Mouse (Mus musculus): ENCODE data around the gene Dclk1.

Dclk1 gene

GRCm38 (mm10) chr3:55260139-55260538, 18.0 kb downstream of the Dclk1 start:
- no peak for DNase-seq (ENCODE audit: low spot score in 2 of 2)

DNA sequence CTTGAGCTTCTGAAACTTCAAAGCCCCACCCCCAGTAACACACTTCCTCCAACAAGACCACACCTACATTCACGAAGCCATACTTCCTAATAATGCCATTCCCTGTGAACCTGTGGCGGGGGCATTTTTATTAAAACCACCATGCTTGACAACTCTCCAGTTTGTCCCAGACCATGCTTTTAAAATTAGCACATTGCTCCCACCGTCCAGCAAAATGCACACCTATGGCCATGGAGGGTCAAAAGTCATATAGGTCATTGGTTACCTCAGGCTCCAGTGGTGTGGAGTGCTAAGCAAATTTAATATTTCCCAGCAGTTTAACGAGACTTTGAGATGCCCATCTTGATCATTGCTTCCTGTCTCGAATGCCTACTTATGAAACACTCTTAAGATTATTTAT, 23.9 kb downstream of the Dclk1 start:
- DNase-seq (ENCODE audit: low spot score in 2 of 2) = no peak

- DNase-seq (ENCODE audit: low spot score in 2 of 2) = no peak
Observed at GRCm38 (mm10) chr3:55269802-55270201, 27.6 kb downstream of the Dclk1 start.

- no peak for DNase-seq (ENCODE audit: low spot score in 2 of 2)
Observed at GRCm38 (mm10) chr3:55270345-55270744, 28.2 kb downstream of the Dclk1 start.

- DNase-seq (ENCODE audit: low spot score in 2 of 2) = no peak
Observed at GRCm38 (mm10) chr3:55270920-55271319, 28.8 kb downstream of the Dclk1 start.

DNA sequence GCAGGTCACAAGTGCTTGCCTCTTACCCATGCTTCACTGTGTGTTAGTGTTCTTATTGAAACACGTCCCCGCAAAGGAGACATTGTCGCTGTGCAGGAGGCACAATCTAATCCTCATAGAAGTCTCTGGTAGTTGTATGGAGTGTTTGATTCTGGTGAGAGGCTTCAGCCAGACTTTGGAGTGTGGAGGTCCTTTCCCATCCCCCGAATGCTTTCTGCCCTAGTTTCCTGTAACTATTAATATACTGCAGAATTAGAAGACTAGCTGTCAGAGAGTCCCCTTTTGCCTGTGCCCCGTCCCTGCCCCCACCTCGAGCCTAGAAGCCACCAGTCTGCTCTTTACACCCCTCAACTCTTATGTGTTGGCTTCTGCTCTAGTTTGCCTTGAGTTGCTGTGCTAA, 30.4 kb downstream of the Dclk1 start:
- no peak for DNase-seq (ENCODE audit: low spot score in 2 of 2)

DNA sequence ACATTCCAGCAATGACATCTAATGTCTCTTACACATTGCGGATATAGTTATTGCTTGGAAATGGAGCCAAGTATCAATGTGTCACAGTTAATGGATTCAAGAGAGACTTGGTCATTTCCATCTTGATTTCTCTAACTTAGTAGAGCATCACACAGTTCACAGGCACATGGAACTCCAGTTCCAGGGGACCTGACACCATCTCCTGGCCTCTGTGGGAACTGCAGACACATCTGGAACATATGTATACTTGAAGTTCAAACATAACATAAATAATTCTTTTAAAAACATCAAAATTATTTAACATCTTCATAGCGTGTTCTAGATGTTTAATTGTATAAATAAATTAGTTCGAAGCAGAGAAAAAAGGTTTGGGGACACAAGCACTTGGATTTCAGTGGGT, 34.3 kb downstream of the Dclk1 start:
- no peak for DNase-seq (ENCODE audit: low spot score in 2 of 2)

GRCm38 (mm10) chr3:55276851-55277250, 34.7 kb downstream of the Dclk1 start:
- no peak for DNase-seq (ENCODE audit: low spot score in 2 of 2)

- DNase-seq (ENCODE audit: low spot score in 2 of 2) = no peak
Observed at GRCm38 (mm10) chr3:55277829-55278228, 35.7 kb downstream of the Dclk1 start.

GRCm38 (mm10) chr3:55279923-55280322, 37.8 kb downstream of the Dclk1 start:
- DNase-seq (ENCODE audit: low spot score in 2 of 2) = peak in 1 of 2 experiments; percentile 42

GRCm38 (mm10) chr3:55280471-55280870, 38.3 kb downstream of the Dclk1 start:
- no peak for DNase-seq (ENCODE audit: low spot score in 2 of 2)

- DNase-seq (ENCODE audit: low spot score in 2 of 2) = peak; percentile 56 to 69
Observed at GRCm38 (mm10) chr3:55284215-55284614, 42.1 kb downstream of the Dclk1 start.

DNA sequence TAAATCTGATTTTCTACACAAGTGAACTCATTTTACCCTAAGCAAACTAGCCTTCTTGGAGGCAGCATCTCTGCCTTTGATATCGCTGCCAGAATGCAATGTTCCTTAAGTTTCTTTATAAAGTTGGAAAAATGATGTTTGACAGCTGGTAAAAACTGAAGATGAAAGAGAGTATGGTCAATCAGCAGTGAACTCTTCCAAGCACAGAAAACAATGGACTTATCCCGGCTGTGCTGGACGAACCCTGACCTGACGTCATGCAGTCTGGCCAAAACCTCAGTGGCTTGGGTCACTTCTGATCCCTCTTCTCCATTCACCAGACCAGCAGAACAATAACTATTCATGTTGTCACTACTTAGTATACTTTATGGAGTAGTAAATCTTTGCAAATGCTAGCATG, 46.6 kb downstream of the Dclk1 start:
- no peak for DNase-seq (ENCODE audit: low spot score in 2 of 2)

- DNase-seq (ENCODE audit: low spot score in 2 of 2) = no peak
Observed at GRCm38 (mm10) chr3:55291964-55292363, 49.8 kb downstream of the Dclk1 start.

DNA sequence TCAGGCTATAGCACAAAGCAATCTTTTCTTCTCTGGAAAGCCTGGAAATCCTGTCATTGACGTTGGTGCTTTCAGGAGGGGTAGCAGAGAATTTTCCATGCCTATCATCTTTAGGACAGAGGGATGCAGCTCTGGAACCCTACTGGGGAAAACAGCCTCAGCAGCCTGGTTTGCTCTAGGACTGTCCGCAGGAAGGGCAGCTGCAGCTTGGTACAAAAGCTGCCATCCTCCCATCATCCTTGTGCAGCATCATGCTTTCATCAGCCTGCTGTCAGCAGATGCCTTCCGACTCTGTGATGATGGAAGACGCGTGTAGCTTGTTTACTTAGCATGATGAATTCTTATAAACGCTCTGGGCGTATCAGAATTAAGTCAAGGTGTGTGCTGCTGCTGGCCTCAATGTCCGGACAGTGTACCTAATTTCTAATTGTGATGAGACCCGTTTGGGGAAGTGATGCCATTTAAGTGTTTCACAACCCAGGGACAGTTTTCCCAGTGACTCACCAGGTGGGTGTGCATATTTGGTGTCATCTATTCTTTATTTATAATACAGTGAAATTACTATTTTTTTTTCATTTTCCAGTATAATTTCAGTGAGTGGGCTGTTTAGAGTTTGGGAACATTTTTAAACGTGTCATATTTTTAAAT, 50.7 kb downstream of the Dclk1 start:
- DNase-seq (ENCODE audit: low spot score in 2 of 2) = no peak

GRCm38 (mm10) chr3:55305653-55306052, 63.5 kb downstream of the Dclk1 start:
- DNase-seq (ENCODE audit: low spot score in 2 of 2) = no peak

- DNase-seq (ENCODE audit: low spot score in 2 of 2) = no peak
Observed at GRCm38 (mm10) chr3:55307553-55308177, 65.5 kb downstream of the Dclk1 start.

DNA sequence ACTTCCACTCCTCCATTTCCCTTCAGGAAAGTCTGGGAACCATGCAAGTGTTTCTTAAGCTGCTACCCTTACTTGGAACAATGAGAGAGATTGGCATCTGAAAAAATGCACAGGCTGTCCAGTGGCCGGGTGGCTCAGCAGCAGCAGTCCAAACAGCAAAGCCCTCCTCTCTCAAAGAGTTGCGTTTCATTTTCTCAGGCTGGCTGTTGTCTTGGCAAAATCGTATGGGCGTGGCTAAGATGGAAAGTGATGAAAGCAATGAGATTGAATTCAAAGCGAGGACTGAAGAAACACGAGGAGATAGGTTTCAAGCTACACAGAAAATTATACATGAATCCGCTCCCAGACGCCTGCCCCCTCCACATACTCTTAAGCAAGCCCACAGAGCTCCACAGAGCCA, 67.8 kb downstream of the Dclk1 start:
- DNase-seq (ENCODE audit: low spot score in 2 of 2) = peak in 1 of 2 experiments; percentile 3

DNA sequence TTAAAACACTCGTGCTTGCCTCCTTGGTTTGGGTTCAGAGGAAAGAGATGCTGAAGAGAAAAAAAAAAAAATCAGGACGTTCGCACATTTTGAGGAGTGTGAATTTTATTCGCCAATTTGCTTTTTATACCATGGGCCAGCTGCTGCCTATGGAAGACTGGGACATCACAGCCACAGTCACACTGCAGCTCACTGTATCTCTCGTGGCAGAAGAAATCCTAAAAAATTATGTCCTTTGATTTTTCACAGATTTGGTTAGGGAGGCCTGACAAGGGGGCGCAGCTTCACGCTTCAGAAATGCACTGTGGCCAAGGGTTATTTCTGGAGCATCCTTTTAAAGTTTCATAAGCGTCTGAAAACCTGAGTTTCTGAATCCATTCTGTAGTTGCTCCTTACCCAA, 73.7 kb downstream of the Dclk1 start:
- DNase-seq (ENCODE audit: low spot score in 2 of 2) = peak; percentile 71 to 77

- DNase-seq (ENCODE audit: low spot score in 2 of 2) = no peak
Observed at GRCm38 (mm10) chr3:55318021-55318420, 75.9 kb downstream of the Dclk1 start.

- DNase-seq (ENCODE audit: low spot score in 2 of 2) = no peak
Observed at GRCm38 (mm10) chr3:55320572-55320971, 78.4 kb downstream of the Dclk1 start.

DNA sequence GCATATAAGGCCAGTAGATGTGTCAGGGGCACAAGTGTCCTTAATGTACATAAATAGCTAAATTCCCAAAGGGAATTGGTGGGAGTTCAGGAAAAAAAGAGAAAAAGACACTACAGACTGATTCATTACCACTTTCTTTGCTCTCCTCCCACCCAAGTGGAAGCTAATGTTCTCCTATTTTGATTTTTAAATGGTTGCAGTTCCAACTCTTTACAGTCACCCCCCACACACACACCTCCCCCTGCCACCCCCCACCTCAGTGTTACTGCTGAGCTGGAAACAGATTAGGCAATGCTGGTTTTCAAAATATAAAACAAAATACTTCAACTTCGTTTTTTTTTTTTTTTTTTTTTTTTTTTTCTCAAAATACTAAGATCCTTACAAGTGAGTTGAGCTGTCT, 81.9 kb downstream of the Dclk1 start:
- no peak for DNase-seq (ENCODE audit: low spot score in 2 of 2)

DNA sequence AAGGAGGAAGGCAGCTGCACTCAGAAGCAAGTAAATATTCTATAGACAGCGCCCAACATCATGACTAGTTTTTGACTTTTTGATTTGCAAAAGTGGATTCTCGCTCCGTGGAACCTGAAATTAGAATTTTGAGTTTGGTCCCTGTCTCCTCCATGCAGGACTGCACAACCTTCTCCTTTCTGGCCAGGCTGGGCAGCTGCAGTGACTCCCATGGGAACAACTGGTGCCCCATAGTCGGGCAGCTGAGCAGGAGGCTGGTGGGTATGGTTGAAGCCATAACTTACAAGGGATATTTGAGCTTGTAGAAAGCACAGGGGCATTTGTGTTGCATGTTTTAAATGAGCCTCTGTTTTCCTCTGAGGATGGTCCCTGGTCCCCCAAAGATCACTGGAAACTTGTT, 88.3 kb downstream of the Dclk1 start:
- DNase-seq (ENCODE audit: low spot score in 2 of 2) = peak in 1 of 2 experiments; percentile 0

- DNase-seq (ENCODE audit: low spot score in 2 of 2) = peak in 1 of 2 experiments; percentile 4
Observed at GRCm38 (mm10) chr3:55331694-55332093, 89.5 kb downstream of the Dclk1 start.
